Comparison of ENCODE assay signal across 17 mouse cellular contexts in the genomic region with DNA sequence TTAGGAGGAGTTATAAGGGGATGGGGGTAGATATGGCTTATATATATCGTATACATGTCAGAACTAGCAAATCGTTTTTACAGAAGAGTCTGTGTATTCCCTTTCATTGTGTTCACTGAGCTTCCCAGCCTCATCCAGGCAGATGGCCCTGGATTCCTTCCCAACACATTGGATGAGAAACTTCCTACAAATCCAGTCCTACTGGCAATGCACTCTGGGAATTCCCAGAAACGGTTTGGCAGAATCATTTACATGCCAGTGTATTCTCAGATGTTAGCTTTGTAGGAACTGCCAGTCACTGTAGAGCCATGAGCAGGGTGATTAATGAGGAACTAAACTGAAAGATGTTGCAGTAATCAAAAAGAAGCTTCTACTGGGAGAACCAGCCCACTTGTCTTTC. TPM values are rescaled to one million over a fixed set of nuclear protein-coding genes. Genes with fewer than 3 reads are reported as not detected.
A peak's percentile ranks its signal among the peaks of the same experiment; 100 is the strongest.
DNase-seq lines count a peak whose midpoint lies in the region; ATAC-seq and TF ChIP-seq lines count a peak whose summit lies in the region.
"Had no signal": no experiment of that assay in that cellular context is flagged by ENCODE, and none has a peak within 500 bp of the region (broad histone marks: within the 10 kb centered on the region; RNA-seq: fewer than 3 reads in every experiment).

No protein-coding gene starts in this region.

- no peak overlapping the region for H3K4me2 ChIP-seq in liver, embryonic 11.5 days
- H3K4me2 ChIP-seq: limb, embryonic 13.5 days had no signal

- peaks cover 25% of the 10 kb centered on the region for H3K4me1 ChIP-seq in liver, adult 2 months (ENCODE audit: control insufficient read depth, insufficient read depth, low read length)
- no peaks in the 10 kb centered on the region for H3K4me1 ChIP-seq in liver, embryonic 11.5 days (replicated peaks; ENCODE audit: control insufficient read depth, insufficient read depth, low read length)

- TF ChIP-seq POLR2A in liver, adult 2 months (IDR thresholded peaks at IDR 0.05; ENCODE audit: extremely low read depth, insufficient read depth, low read length) = no peak

- no peaks in the 10 kb centered on the region for H3K79me2 ChIP-seq in liver, adult 2 months (ENCODE audit: control insufficient read depth, insufficient read depth, low read length)

- no peaks in the 10 kb centered on the region for H3K36me3 ChIP-seq in liver, adult 2 months (ENCODE audit: control insufficient read depth, insufficient read depth, low read length)
- no peaks in the 10 kb centered on the region for H3K36me3 ChIP-seq in liver, embryonic 11.5 days (ENCODE audit: control insufficient read depth, insufficient read depth, low read length)
- H3K36me3 ChIP-seq: embryonic facial prominence, embryonic 10.5 days; heart, embryonic 10.5 days; limb, embryonic 13.5 days had no signal

- no peaks in the 10 kb centered on the region for H3K9me3 ChIP-seq in liver, embryonic 11.5 days (ENCODE audit: control insufficient read depth, low read length)
- H3K9me3 ChIP-seq: embryonic facial prominence, embryonic 10.5 days; heart, embryonic 10.5 days; limb, embryonic 13.5 days had no signal

- no peaks in the 10 kb centered on the region for H3K27me3 ChIP-seq in liver, adult 2 months (ENCODE audit: control insufficient read depth, insufficient read depth, low read length)
- no peaks in the 10 kb centered on the region for H3K27me3 ChIP-seq in liver, embryonic 11.5 days (replicated peaks; ENCODE audit: control insufficient read depth, insufficient read depth, low read length)
- H3K27me3 ChIP-seq: limb, embryonic 13.5 days had no signal

- no peak for TF ChIP-seq CTCF in liver, adult 2 months (IDR thresholded peaks at IDR 0.05; ENCODE audit: low read depth, low read length)

- H3K4me3 ChIP-seq in liver, adult 2 months (ENCODE audit: insufficient read depth, low read depth, low read length) = no peak overlapping the region
- H3K4me3 ChIP-seq in liver, embryonic 11.5 days (ENCODE audit: low read depth, low read length) = no peak overlapping the region
- H3K4me3 ChIP-seq: embryonic facial prominence, embryonic 10.5 days; heart, embryonic 10.5 days; limb, embryonic 13.5 days had no signal

- 45% methylated on average over 3 of the region's 3 CpGs for WGBS in liver, adult 2 months
- 78% methylated on average over 3 of the region's 3 CpGs for WGBS in liver, embryonic 11.5 days

- no peak overlapping the region for H3K9ac ChIP-seq in liver, adult 2 months (ENCODE audit: low read depth, low read length)
- no peak overlapping the region for H3K9ac ChIP-seq in liver, embryonic 11.5 days (ENCODE audit: low read depth, low read length)
- H3K9ac ChIP-seq: limb, embryonic 13.5 days had no signal

- H3K27ac ChIP-seq in liver, adult 2 months (replicated peaks; ENCODE audit: insufficient read depth, low read depth, low read length) = peak overlapping the region; percentile 37; the same call in 1 of the 2 replicates
- H3K27ac ChIP-seq in liver, embryonic 11.5 days (ENCODE audit: low read depth, low read length) = no peak overlapping the region
- H3K27ac ChIP-seq: embryonic facial prominence, embryonic 10.5 days; heart, embryonic 10.5 days; kidney, postnatal 0 days; limb, embryonic 13.5 days had no signal

- no peak for ATAC-seq in liver, embryonic 11.5 days (replicated peaks; ENCODE audit: low FRiP score)
- ATAC-seq: CD4-positive, CD25-positive, alpha-beta regulatory T cell, adult 4 months; inflammation-experienced regulatory T-cells, adult 6 months had no signal

- DNase-seq in liver, adult 2 months (ENCODE audit: extremely low read depth, low read depth, low spot score) = peak; percentile 74
- DNase-seq in liver, embryonic 11.5 days (ENCODE audit: low spot score) = no peak
- DNase-seq in Muller cell, postnatal 12 days (ENCODE audit: inconsistent ontology term) = peak; percentile 73
- peak; percentile 16 for DNase-seq in adipocyte (ENCODE audit: low spot score)
- peak; percentile 16 for DNase-seq in layer of hippocampus, adult 9-10 months (ENCODE audit: low spot score)
- no peak for DNase-seq in ovary, postnatal 36 days (ENCODE audit: low spot score)
- no peak for DNase-seq in cerebellum, adult 9-10 months
- DNase-seq: cerebellum, adult 8-10 months; gastrocnemius, postnatal 14 days; midbrain, embryonic 14.5 days; spleen, adult 18-20 months had no signal

RNA-seq across cellular contexts. Expression of a gene that starts 36.6 kb away (rescaled TPM):
- total RNA-seq in liver, adult 2 months (2014; rRNA removed) = 11.1 and 11.2 TPM in 2 replicates
- 4.4 and 6.4 TPM in 2 replicates for polyA plus RNA-seq in liver, adult 2 months (2012; rRNA removed)
- polyA plus RNA-seq in liver, embryonic 11.5 days (2014; fragmentation: Nextera tagmentation; extraction: Ambion mirVana) = 8.1 and 8.5 TPM in 2 replicates

Comparison
In these comparisons a context has a peak if more than half of its experiments do, and no peak if none do; other contexts are left out.
1. DNase-seq: peak in liver, adult 2 months (single experiment), Muller cell, postnatal 12 days (single experiment), adipocyte (single experiment) and layer of hippocampus, adult 9-10 months (single experiment); none in liver, embryonic 11.5 days (single experiment), ovary, postnatal 36 days (single experiment) and cerebellum, adult 9-10 months (single experiment).